Mouse (Mus musculus) hematopoietic multipotent progenitor cell, adult 10-12 weeks (in vitro differentiated cells): ENCODE results near the gene Zmpste24. TPM values are rescaled to one million over a fixed set of nuclear protein-coding genes. Genes with fewer than 3 reads are reported as not detected.

ENCODE experiments used
- polyA plus RNA-seq: library from polyadenylated mRNA; stranded (reverse); fragments of >175 nt; gene quantifications from 2 replicates; pipeline ENCODE4 v1.2.3, GENCODE M21; 2012; ENCODE audit warnings: low replicate concordance

Zmpste24 gene
- 2.7 and 5.7 TPM in 2 replicates for polyA plus RNA-seq

GRCm38 (mm10) chr4:121097650-121098378 is at the start of gene Zmpste24:
Gene Zmpste24 (minus strand): TSS chr4:121098241.

GRCm38 (mm10) chr4:121109126-121109525 is 11.1 kb upstream of the Zmpste24 start, which contains the start of gene Tmco2:
Gene Tmco2 (minus strand): TSS chr4:121109226.

GRCm38 (mm10) chr4:121039331-121040115 is 58.5 kb downstream of the Zmpste24 start, which contains the start of gene Col9a2:
Gene Col9a2 (plus strand): TSS chr4:121039385.

GRCm38 (mm10) chr4:121016928-121017657 is 80.9 kb downstream of the Zmpste24 start, which contains the start of gene Smap2:
Gene Smap2 (minus strand): TSS chr4:121017247.

Other genes starting within 250 kb of the Zmpste24 start
- 16.2 and 18.0 TPM in 2 replicates for gene Rims3, start 243.4 kb downstream of the Zmpste24 start, polyA plus RNA-seq
- gene Exo5, start 173.2 kb downstream of the Zmpste24 start, polyA plus RNA-seq = 8.3 TPM in 2 replicates
- 4.7 and 14.5 TPM in 2 replicates for gene Zfp69, start 146.5 kb downstream of the Zmpste24 start, polyA plus RNA-seq
- 65.4 and 90.4 TPM in 2 replicates for gene Smap2, start 81.0 kb downstream of the Zmpste24 start, polyA plus RNA-seq
- gene Col9a2, start 58.9 kb downstream of the Zmpste24 start, polyA plus RNA-seq = 0.17 and 0.93 TPM in 2 replicates
- not detected in 2 replicates for gene Tmco2, start 11.0 kb upstream of the Zmpste24 start, polyA plus RNA-seq
- 4.1 and 5.8 TPM in 2 replicates for gene Rlf, start 116.8 kb upstream of the Zmpste24 start, polyA plus RNA-seq
- not detected in 2 replicates for gene Gm12888, start 226.7 kb upstream of the Zmpste24 start, polyA plus RNA-seq